Mouse (Mus musculus) midbrain, embryonic 14.5 days (tissue): ENCODE measurements around the gene Sirt3. TPM values are rescaled to one million over a fixed set of nuclear protein-coding genes. Genes with fewer than 3 reads are reported as not detected.
"Not testable (repeated sequence)": the region's sequence is repeated elsewhere in the genome, so short reads cannot be mapped to it uniquely, and the experiment has no call there.

Source experiments
- ATAC-seq: fragments of 200-750 bp; cut with Nextera tagmentation; 2 replicates; pipeline ENCODE4 v1.8.0; 2017; ENCODE audit warnings: moderate number of reproducible peaks, moderate library complexity; ENCODE audit not compliant: low FRiP score, low TSS enrichment
- DNase-seq: peaks from one replicate; pipeline ENCODE4 v3.0.0-alpha.2; 2015
- H3K27ac ChIP-seq: fragments of 300-500 bp; sonication (generic); replicated peaks from 2 replicates; pipeline ENCODE4 v1.5.1; 2014; ENCODE audit warnings: mild to moderate bottlenecking, low read depth, low read length, moderate library complexity
- H3K27me3 ChIP-seq: fragments of 300-500 bp; sonication (generic); 2 replicates; pipeline ENCODE4 v1.6.1; 2014; ENCODE audit warnings: low read length, control low read depth, mixed read lengths; ENCODE audit not compliant: control insufficient read depth, insufficient read depth
- H3K36me3 ChIP-seq: fragments of 300-500 bp; sonication (generic); 2 replicates; pipeline ENCODE4 v1.6.1; 2014; ENCODE audit warnings: low read length, control low read depth; ENCODE audit not compliant: control insufficient read depth, insufficient read depth
- H3K4me1 ChIP-seq: fragments of 300-500 bp; sonication (generic); 2 replicates; pipeline ENCODE4 v1.6.1; 2014; ENCODE audit warnings: mild to moderate bottlenecking, antibody characterized with exemption, low read length, control low read depth; ENCODE audit not compliant: control insufficient read depth, insufficient read depth
- H3K4me2 ChIP-seq: fragments of 300-500 bp; sonication (generic); 2 replicates; pipeline ENCODE4 v1.6.1; 2014; ENCODE audit warnings: mild to moderate bottlenecking, low read length, moderate library complexity
- H3K4me3 ChIP-seq: fragments of 300-500 bp; sonication (generic); replicated peaks from 2 replicates; pipeline ENCODE4 v1.5.1; 2014; ENCODE audit warnings: low read depth, low read length
- H3K9ac ChIP-seq: fragments of 300-500 bp; sonication (generic); replicated peaks from 2 replicates; pipeline ENCODE4 v1.6.1; 2014; ENCODE audit warnings: mild to moderate bottlenecking, low read length, moderate library complexity
- H3K9me3 ChIP-seq: fragments of 300-500 bp; sonication (generic); 2 replicates; pipeline ENCODE4 v1.6.1; 2016; ENCODE audit warnings: low read length, control low read depth, mixed read lengths; ENCODE audit not compliant: control insufficient read depth
- WGBS: fragments of 180-500 bp; shearing (Covaris S2); extraction: QIAGEN DNeasy Blood & Tissue Kit; methylation state at CpG from one replicate; pipeline ENCODE4 v1.1.7; 2014; 5-methylcytosine and 5-hydroxymethylcytosine counted together
- polyA plus RNA-seq: library from polyadenylated mRNA; unstranded; fragments of >200 nt; fragmentation: Nextera tagmentation; extraction: Ambion mirVana; gene quantifications from 2 replicates; pipeline ENCODE4 v1.2.1, GENCODE M21; 2014

Gene Sirt3
- polyA plus RNA-seq, 1 experiment from 2014 or later = 33.4 TPM

- Histone ChIP-seq H3K27me3 (no peaks in the 10 kb centered on the region), H3K9me3 (no peaks in the 10 kb centered on the region), H3K36me3 (peaks cover 14% of the 10 kb centered on the region), H3K4me1 (no peaks in the 10 kb centered on the region), H3K9ac (no peak overlapping the region), H3K4me3 (no peak overlapping the region), H3K4me2 (no peak overlapping the region), H3K27ac (no peak overlapping the region)
- WGBS = 27% methylated on average over 13 of the region's 13 CpGs
- DNase-seq (peak; percentile 83), ATAC-seq (peak; percentile 37; the same call in 1 of the 2 replicates)
Measured at GRCm38 (mm10) chr7:140903212-140903611, 21.1 kb upstream of the Sirt3 start.

- no peak overlapping the region for H3K27ac ChIP-seq
- no peak overlapping the region for H3K4me3 ChIP-seq
- H3K36me3 ChIP-seq = peaks cover 24% of the 10 kb centered on the region
- no peak overlapping the region for H3K4me2 ChIP-seq
- no peaks in the 10 kb centered on the region for H3K9me3 ChIP-seq
- no peak overlapping the region for H3K9ac ChIP-seq
- H3K4me1 ChIP-seq = no peaks in the 10 kb centered on the region
- 83% methylated on average over 15 of the region's 15 CpGs for WGBS
- no peak for DNase-seq
- H3K27me3 ChIP-seq = no peaks in the 10 kb centered on the region
- no peak for ATAC-seq
Measured at GRCm38 (mm10) chr7:140902036-140902875, 20.1 kb upstream of the Sirt3 start.

DNA sequence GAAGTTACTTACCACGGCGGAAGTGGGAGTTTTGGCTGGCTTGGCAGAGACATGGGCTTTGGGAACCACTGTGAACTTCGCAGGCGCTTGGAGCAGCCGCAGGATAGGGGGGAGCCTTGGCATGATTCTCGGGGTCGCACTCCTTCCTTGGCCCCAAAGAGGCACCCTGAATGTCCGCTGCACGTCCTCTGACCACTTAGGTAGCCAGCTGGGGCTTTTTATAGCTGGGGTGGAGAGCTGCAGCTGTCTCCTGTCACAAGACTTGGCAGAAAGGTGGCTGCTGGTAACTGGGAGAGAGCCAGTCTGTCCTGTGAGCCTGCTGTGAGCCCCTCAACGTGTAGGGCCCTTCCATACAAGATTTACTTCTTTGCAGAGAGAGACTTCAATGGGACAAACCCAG lies 18.1 kb upstream of the Sirt3 start, which contains the start of gene Cox8b:
Cox8b (minus strand) TSS at position 227 of the 400 bp plus-strand sequence.
- WGBS = 84% methylated on average over 10 of the region's 10 CpGs
- Histone ChIP-seq H3K4me2 (no peak within 1 kb of the TSS), H3K36me3 (peaks cover 40% of the 10 kb centered on the region), H3K27me3 (no peaks in the 10 kb centered on the region), H3K9me3 (no peaks in the 10 kb centered on the region), H3K9ac (no peak within 1 kb of the TSS), H3K4me3 (no peak within 1 kb of the TSS), H3K27ac (no peak within 1 kb of the TSS), H3K4me1 (no peaks in the 10 kb centered on the region)
- no peak for DNase-seq
- no peak for ATAC-seq

- H3K4me3 ChIP-seq = no peak overlapping the region
- WGBS = 81% methylated on average over 3 of the region's 3 CpGs
- H3K4me1 ChIP-seq = no peaks in the 10 kb centered on the region
- no peak overlapping the region for H3K4me2 ChIP-seq
- H3K9me3 ChIP-seq = no peaks in the 10 kb centered on the region
- no peak overlapping the region for H3K9ac ChIP-seq
- DNase-seq (no peak), ATAC-seq (no peak)
- H3K27ac ChIP-seq = no peak overlapping the region
- peaks cover 47% of the 10 kb centered on the region for H3K36me3 ChIP-seq
- no peaks in the 10 kb centered on the region for H3K27me3 ChIP-seq
Measured at GRCm38 (mm10) chr7:140899121-140899520, 17.0 kb upstream of the Sirt3 start.

DNA sequence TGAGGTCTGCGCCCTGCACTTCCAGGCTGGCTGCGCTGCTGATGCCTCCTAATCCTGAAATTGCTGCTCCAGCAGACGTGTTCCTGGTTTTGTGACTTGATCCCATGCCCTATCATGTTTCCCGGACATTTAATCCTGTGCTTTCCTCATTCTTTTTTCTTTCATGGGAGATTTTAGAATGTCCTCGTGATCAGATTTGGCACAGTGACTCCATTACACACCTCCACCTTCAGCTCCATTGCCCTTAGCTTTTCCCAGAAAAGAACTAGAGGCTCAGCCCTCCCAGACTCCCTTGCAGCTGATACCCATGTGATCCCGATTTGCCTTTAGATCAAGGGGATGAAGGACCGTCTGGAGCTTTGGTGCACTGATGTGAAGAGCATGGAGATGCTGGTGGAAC lies 15.8 kb upstream of the Sirt3 start:
- Histone ChIP-seq H3K4me3 (no peak overlapping the region), H3K27me3 (no peaks in the 10 kb centered on the region), H3K36me3 (peaks cover 59% of the 10 kb centered on the region), H3K4me1 (no peaks in the 10 kb centered on the region), H3K4me2 (no peak overlapping the region), H3K9ac (no peak overlapping the region), H3K27ac (no peak overlapping the region), H3K9me3 (no peaks in the 10 kb centered on the region)
- WGBS = 87% methylated on average over 7 of the region's 7 CpGs
- no peak for DNase-seq
- ATAC-seq = no peak

DNA sequence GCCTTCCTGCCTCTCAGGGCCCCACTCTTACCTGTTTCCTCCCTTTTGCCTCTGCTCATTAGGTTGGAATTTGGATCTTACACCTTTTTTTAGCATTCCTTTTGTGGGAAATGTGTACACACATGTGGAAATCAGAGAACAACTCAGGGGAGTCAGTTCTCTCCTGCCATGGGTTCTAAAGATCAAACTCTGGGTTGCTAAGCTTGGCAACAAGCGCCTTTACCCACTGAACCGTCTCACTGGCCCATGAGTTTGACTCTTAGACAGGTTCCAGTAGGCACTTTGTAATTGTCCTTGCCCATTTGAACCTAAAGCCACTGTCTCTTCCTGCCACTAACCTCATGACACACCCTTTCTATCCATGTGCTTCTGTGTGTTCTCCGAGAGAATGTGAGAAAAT lies 12.5 kb upstream of the Sirt3 start:
- WGBS = 94% methylated on average over 3 of the region's 3 CpGs
- Histone ChIP-seq H3K4me3 (no peak overlapping the region), H3K9ac (no peak overlapping the region), H3K36me3 (peaks cover 78% of the 10 kb centered on the region), H3K27me3 (no peaks in the 10 kb centered on the region), H3K9me3 (no peaks in the 10 kb centered on the region), H3K27ac (no peak overlapping the region), H3K4me2 (no peak overlapping the region), H3K4me1 (no peaks in the 10 kb centered on the region)
- no peak for DNase-seq
- ATAC-seq = no peak

DNA sequence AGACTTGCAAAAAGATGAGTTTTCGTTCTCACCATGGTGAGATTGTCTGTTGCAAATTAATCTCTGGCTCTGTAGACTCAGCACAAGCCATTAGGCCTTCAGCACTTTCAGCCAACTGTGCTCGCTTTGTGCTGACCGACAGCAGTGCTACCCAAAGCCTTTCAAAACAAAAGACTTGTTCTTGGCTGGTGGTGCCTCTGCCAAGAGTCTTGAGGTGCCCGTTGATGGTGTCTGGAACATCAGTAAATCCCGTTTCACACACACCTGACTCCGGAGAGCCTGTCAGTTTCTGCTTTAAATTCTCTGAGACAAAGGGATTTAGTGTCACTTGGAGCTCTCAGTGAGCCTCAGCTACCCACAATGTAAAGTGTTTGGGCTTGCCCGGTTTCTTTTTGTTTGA lies 11.9 kb upstream of the Sirt3 start:
- no peak for DNase-seq
- no peak for ATAC-seq
- no peaks in the 10 kb centered on the region for H3K4me1 ChIP-seq
- 88% methylated on average over 7 of the region's 7 CpGs for WGBS
- peaks cover 78% of the 10 kb centered on the region for H3K36me3 ChIP-seq
- no peak overlapping the region for H3K9ac ChIP-seq
- no peak overlapping the region for H3K4me2 ChIP-seq
- H3K4me3 ChIP-seq = no peak overlapping the region
- no peaks in the 10 kb centered on the region for H3K27me3 ChIP-seq
- H3K27ac ChIP-seq = no peak overlapping the region
- no peaks in the 10 kb centered on the region for H3K9me3 ChIP-seq

- WGBS = 98% methylated on average over 16 of the region's 16 CpGs
Measured at GRCm38 (mm10) chr7:140890636-140891035, 8.5 kb upstream of the Sirt3 start.

DNA sequence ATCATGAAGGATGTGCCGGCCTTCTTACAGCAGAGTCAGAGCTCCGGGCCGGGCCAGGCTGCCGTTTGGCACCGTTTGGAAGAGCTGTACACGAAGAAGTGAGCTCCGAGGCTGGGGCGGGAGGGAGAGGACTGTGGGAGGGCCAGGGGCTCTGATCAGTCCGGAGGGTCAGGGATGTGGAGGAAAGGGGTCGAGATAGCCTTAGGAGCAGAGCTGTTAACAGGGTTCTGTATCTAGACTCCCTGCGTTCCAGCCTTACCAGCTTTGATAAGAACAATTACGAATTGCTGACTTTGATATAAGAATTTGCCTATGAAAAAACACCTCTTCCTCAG lies 327 bp upstream of the Sirt3 start:
- under 1% methylated on average over 12 of the region's 12 CpGs for WGBS
- Histone ChIP-seq H3K9me3 (no peaks in the 10 kb centered on the region), H3K4me2 (peak overlapping the region; percentile 67), H3K4me1 (peaks cover 14% of the 10 kb centered on the region), H3K36me3 (peaks cover 28% of the 10 kb centered on the region), H3K9ac (peak overlapping the region; percentile 75), H3K4me3 (peak overlapping the region; percentile 81), H3K27me3 (no peaks in the 10 kb centered on the region), H3K27ac (peak overlapping the region; percentile 86)
- no peak; the same call in 1 of the 2 replicates for ATAC-seq
- no peak for DNase-seq

More at GRCm38 (mm10) chr7:140890636-140891035, 8.5 kb upstream of the Sirt3 start:
- not testable (repeated sequence) for H3K9ac ChIP-seq, H3K4me2 ChIP-seq, DNase-seq, H3K27ac ChIP-seq, H3K27me3 ChIP-seq, H3K4me1 ChIP-seq, H3K4me3 ChIP-seq, ATAC-seq, H3K9me3 ChIP-seq
- peaks cover 80% of the 10 kb centered on the region for H3K36me3 ChIP-seq
